Mouse (Mus musculus) testis, adult 2 months (tissue): ENCODE data around the gene Rbms3. TPM values are rescaled to one million over a fixed set of nuclear protein-coding genes. Genes with fewer than 3 reads are reported as not detected.

ENCODE experiments used
- H3K27ac ChIP-seq: fragments of 200-500 bp; 2 replicates; pipeline ENCODE4 v1.5.1; 2012; ENCODE audit warnings: low read depth, low read length; ENCODE audit not compliant: control insufficient read depth, insufficient read depth
- H3K27me3 ChIP-seq: fragments of 200-500 bp; 2 replicates; pipeline ENCODE4 v1.6.1; 2012; ENCODE audit warnings: mild to moderate bottlenecking, low read length, moderate library complexity; ENCODE audit not compliant: control insufficient read depth, insufficient read depth
- H3K36me3 ChIP-seq: fragments of 200-500 bp; 2 replicates; pipeline ENCODE4 v1.6.1; 2012; ENCODE audit warnings: mild to moderate bottlenecking, low read length; ENCODE audit not compliant: control insufficient read depth, insufficient read depth
- H3K4me1 ChIP-seq: fragments of 200-500 bp; 2 replicates; pipeline ENCODE4 v1.6.1; 2012; ENCODE audit warnings: low read length; ENCODE audit not compliant: control insufficient read depth, insufficient read depth
- H3K4me3 ChIP-seq: fragments of 200-500 bp; 2 replicates; pipeline ENCODE4 v1.5.1; 2012; ENCODE audit warnings: low read depth, mild to moderate bottlenecking, low read length, moderate library complexity, mixed read lengths; ENCODE audit not compliant: control insufficient read depth
- CTCF ChIP-seq: fragments of 200-500 bp; IDR thresholded peaks from 2 replicates; pipeline ENCODE4 v1.5.1; 2012; ENCODE audit warnings: low read depth, mild to moderate bottlenecking, inconsistent platforms, low read length, moderate library complexity; ENCODE audit not compliant: control insufficient read depth, insufficient read depth, insufficient replicate concordance
- POLR2A ChIP-seq: fragments of 200-500 bp; IDR thresholded peaks from 2 replicates; pipeline ENCODE4 v1.6.1; 2012; ENCODE audit warnings: low read depth, mild to moderate bottlenecking, inconsistent platforms, low read length, moderate library complexity; ENCODE audit not compliant: control insufficient read depth
- polyA plus RNA-seq: library from polyadenylated mRNA; depleted of rRNA; stranded (reverse); fragments of >200 nt; gene quantifications from 2 replicates; pipeline ENCODE4 v1.2.3, GENCODE M21; 2012

Rbms3 gene
- polyA plus RNA-seq, 1 experiment = 0.72 TPM

DNA sequence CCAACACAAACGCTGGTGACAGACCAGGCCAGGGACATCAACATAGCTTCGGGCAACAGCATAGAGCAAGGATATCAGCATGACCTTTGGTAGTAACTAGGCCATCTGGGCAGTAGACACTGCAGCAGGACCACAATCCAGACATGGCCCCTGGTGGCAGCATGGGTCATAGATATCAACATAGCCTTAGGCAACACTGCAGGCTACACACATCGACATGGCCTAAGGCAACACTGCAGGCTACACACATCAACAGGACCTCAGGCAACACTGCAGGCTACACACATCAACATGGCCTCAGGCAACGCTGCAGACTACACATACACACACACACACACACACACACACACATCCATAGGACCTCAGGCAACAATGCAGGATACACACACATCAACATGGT lies 261.7 kb downstream of the Rbms3 start:
- H3K27me3 ChIP-seq = no peaks in the 10 kb centered on the region
- TF ChIP-seq CTCF (no peak), POLR2A (no peak)
- no peak overlapping the region for H3K4me3 ChIP-seq
- H3K36me3 ChIP-seq = no peaks in the 10 kb centered on the region
- no peaks in the 10 kb centered on the region for H3K4me1 ChIP-seq
- no peak overlapping the region for H3K27ac ChIP-seq

DNA sequence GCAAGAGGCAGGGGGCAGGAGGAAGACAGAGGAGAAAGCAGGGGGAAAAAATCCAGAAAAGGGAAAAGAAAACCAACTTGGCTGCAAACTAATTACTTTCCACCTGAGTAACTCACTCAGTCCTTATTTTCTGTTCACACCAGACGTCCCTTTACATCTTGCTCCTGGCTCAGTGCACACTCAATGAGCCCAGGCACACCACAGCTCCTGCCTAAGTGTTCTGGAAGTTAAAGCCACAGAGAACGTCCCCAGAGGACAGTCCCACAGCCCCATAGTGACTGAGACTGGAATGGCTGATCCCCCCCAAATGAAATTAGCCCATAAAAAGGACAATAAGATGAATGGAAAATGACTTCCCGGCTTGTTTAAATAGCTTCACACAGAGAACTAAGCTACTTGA lies 265.1 kb downstream of the Rbms3 start:
- Histone ChIP-seq H3K4me1 (no peaks in the 10 kb centered on the region), H3K4me3 (no peak overlapping the region), H3K27me3 (no peaks in the 10 kb centered on the region), H3K36me3 (no peaks in the 10 kb centered on the region), H3K27ac (no peak overlapping the region)
- no peak for TF ChIP-seq CTCF
- no peak for TF ChIP-seq POLR2A

DNA sequence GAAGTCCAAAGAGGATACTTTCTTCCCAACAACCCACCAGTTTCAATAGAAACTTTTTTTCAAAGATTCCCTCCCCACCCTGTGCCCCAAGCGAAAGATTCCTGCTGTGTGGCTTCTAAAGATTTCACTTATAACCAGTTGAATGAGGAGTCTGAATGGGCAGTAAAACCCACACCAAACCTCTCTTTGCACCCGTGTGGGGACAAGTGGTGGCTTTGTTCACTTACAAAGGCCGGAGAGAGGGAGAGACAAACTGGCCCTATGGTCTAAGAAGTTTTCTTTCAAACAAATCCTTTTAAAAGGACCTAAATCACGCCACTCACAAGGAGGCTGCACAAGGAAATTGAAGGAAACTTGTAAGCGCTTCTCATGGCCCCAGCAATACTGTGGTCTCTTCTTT lies 268.3 kb downstream of the Rbms3 start:
- no peak overlapping the region for H3K4me3 ChIP-seq
- no peaks in the 10 kb centered on the region for H3K36me3 ChIP-seq
- no peak overlapping the region for H3K27ac ChIP-seq
- no peak for TF ChIP-seq POLR2A
- no peak for TF ChIP-seq CTCF
- H3K4me1 ChIP-seq = no peaks in the 10 kb centered on the region
- no peaks in the 10 kb centered on the region for H3K27me3 ChIP-seq

DNA sequence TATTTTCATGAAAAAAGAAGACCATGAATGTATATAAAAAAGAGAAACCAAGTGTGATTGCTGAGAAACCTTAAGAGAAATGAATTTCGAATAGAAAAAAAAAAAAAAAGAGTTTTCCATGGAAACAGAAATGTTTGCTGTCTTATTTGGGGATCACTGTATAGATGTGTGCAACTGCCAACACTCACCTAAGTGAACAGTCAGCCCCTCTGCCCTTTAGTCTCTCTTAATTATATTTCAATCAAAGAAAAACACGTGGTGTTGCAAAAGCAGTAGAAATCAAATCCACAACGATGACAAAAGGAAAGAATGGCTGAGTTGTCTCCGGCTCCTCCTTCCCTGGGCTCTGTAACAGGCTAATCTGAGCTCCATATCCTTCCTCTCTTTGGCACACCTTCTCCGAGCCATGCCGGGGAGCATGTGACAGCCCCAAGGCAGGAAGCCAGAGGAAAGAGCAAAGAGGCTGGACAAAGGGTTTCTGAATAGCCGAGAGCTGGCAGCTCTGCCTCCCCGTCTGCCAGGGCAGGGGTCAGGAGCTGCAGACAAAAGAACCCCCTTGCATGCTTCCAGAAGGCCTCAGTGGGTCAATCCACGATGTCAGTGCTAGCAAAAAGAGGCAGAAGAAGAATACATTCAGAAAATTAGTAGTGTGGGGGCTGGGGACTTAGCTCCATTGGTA lies 272.8 kb downstream of the Rbms3 start:
- Histone ChIP-seq H3K36me3 (no peaks in the 10 kb centered on the region), H3K4me3 (no peak overlapping the region), H3K27ac (no peak overlapping the region), H3K4me1 (no peaks in the 10 kb centered on the region), H3K27me3 (no peaks in the 10 kb centered on the region)
- no peak for TF ChIP-seq CTCF
- no peak for TF ChIP-seq POLR2A

DNA sequence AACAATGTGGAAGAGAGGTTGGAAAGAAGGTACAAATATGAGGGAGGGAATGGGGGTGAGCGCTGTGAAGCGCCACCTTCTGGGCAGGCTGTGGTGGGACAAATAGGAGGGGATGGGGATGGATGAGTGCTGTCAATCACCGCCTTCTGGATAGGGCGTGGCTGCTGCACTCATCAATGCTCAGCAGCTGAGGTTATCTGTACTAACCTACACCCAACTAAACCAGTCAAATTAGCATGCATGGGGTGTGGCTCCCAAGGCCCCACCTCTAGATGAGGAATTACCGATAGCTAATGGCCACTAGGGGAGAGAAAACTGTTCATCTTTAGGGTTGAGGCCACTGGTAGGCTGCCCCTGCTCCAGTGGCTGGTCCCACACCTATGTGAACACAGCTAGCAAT lies 274.2 kb downstream of the Rbms3 start:
- Histone ChIP-seq H3K27me3 (no peaks in the 10 kb centered on the region), H3K4me3 (no peak overlapping the region), H3K27ac (no peak overlapping the region), H3K36me3 (no peaks in the 10 kb centered on the region), H3K4me1 (no peaks in the 10 kb centered on the region)
- TF ChIP-seq POLR2A (no peak), CTCF (0 out of 2 replicates have a peak, but pooled peaks have one; percentile 6)

DNA sequence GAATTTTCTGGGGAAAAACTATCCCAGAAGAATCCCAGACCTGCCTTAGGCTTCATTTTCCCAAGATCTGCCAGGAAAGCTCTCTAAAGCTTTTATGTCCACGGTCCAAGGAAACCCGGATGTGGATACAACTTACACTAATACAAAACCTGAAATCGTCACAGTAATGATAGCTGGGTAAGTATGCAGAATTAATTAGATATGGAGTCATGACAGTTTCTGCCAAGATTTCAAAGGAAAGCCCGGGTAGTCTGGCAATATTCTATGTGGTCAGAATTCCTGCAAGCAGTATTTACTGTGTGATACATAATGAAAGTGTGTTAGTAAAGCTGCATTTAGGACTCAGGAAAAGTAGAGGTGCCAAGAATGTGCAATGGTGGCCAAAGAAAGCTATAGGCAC lies 287.4 kb downstream of the Rbms3 start:
- Histone ChIP-seq H3K4me3 (no peak overlapping the region), H3K27ac (no peak overlapping the region), H3K36me3 (no peaks in the 10 kb centered on the region), H3K4me1 (no peaks in the 10 kb centered on the region), H3K27me3 (no peaks in the 10 kb centered on the region)
- TF ChIP-seq POLR2A = no peak
- no peak for TF ChIP-seq CTCF

DNA sequence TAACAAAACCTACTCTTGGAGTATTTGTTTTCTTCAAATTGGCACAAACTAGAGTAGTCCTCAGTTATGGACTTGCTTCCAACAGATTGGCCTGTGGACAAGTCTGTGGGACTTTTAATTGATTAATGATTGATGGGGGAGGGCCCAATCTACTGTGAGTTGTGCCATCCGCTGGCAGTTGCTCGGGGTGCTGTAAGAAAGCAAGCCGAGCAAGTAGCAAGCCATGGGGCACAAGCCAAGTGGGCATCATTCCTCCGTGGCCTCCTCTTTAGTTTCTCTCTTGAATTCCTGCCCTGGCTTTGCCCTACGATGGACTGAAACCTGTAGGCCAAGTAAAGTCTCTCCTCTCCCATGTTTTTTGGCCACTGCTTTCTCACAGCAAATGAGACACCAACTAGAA lies 299.0 kb downstream of the Rbms3 start:
- Histone ChIP-seq H3K4me1 (no peaks in the 10 kb centered on the region), H3K27me3 (no peaks in the 10 kb centered on the region), H3K36me3 (no peaks in the 10 kb centered on the region), H3K27ac (no peak overlapping the region), H3K4me3 (no peak overlapping the region)
- TF ChIP-seq CTCF (no peak), POLR2A (no peak)

DNA sequence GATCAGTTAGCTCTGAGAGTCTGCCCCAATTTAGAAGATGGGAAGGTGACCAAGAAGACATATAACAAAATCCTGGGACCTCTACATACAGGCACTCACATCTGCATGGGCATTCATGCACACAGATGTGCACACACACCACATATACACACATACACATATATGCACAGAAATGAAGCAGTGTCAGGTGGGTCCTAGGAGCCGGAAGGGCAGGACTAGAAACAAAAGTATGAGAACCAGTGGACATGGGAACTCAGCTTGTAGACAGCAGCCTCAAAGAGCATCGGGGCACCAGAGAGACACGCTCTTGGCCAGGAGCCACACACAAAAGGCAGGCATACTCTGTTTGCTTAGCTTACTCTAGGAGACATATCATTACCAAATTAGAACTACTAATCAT lies 310.4 kb downstream of the Rbms3 start:
- no peaks in the 10 kb centered on the region for H3K27me3 ChIP-seq
- H3K4me1 ChIP-seq = no peaks in the 10 kb centered on the region
- no peak for TF ChIP-seq CTCF
- TF ChIP-seq POLR2A = no peak
- no peak overlapping the region for H3K27ac ChIP-seq
- no peaks in the 10 kb centered on the region for H3K36me3 ChIP-seq
- H3K4me3 ChIP-seq = no peak overlapping the region

DNA sequence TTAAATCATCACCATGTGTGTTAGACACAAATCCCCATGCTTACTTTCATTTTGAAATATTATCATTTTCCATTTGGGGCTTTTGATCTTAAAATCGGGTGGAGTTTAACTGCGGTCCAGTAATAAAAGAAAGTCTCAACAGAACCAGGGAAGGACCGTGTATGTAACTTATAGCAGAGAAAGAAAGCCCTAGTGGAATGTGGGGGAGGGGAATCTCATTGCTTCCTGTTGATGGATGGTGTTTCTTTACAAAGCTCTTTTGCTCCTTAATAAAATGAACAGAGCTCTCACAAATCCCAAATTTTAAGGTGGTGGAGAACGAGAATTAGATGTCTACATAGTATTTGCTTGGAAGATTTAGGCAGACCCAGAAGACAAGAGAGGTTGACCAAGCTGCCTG lies 311.3 kb downstream of the Rbms3 start:
- Histone ChIP-seq H3K36me3 (no peaks in the 10 kb centered on the region), H3K4me3 (no peak overlapping the region), H3K27ac (no peak overlapping the region), H3K4me1 (no peaks in the 10 kb centered on the region), H3K27me3 (no peaks in the 10 kb centered on the region)
- no peak for TF ChIP-seq POLR2A
- no peak for TF ChIP-seq CTCF
